Mouse (Mus musculus) erythroblast, embryonic 14.5 days (primary cell): ENCODE data around the gene Crocc2. TPM values are rescaled to one million over a fixed set of nuclear protein-coding genes. Genes with fewer than 3 reads are reported as not detected.

Source experiments
- H3K27me3 ChIP-seq: 2 replicates; pipeline ENCODE4 v1.6.1; 2012; ENCODE audit warnings: inconsistent platforms; ENCODE audit not compliant: control insufficient read depth
- H3K36me3 ChIP-seq: 2 replicates; pipeline ENCODE4 v1.6.1; 2012; ENCODE audit warnings: mild to moderate bottlenecking, inconsistent platforms; ENCODE audit not compliant: control insufficient read depth
- H3K4me1 ChIP-seq: 2 replicates; pipeline ENCODE4 v1.6.1; 2012; ENCODE audit warnings: inconsistent platforms; ENCODE audit not compliant: control insufficient read depth
- H3K4me3 ChIP-seq: replicated peaks from 2 replicates; pipeline ENCODE3; 2012; ENCODE audit warnings: moderate library complexity, mild to moderate bottlenecking, inconsistent platforms
- H3K9me3 ChIP-seq: 2 replicates; pipeline ENCODE4 v1.6.1; 2012; ENCODE audit warnings: low read length, inconsistent platforms, mixed read lengths; ENCODE audit not compliant: control insufficient read depth
- GATA1 ChIP-seq: IDR thresholded peaks from 2 replicates; pipeline ENCODE4 v1.6.1; 2012; ENCODE audit warnings: low read length, inconsistent platforms, mixed read lengths
- TAL1 ChIP-seq: IDR thresholded peaks from 3 replicates; pipeline ENCODE4 v1.6.1; 2012; ENCODE audit warnings: low read length, inconsistent platforms, mixed read lengths
- polyA plus RNA-seq: library from polyadenylated mRNA; stranded (reverse); fragments of >175 nt; gene quantifications from 2 replicates; pipeline ENCODE4 v1.2.3, GENCODE M21; 2012

The Crocc2 gene
- polyA plus RNA-seq, 1 experiment: not detected

- no peaks in the 10 kb centered on the region for H3K27me3 ChIP-seq
- H3K4me1 ChIP-seq: no peaks in the 10 kb centered on the region
- no peaks in the 10 kb centered on the region for H3K36me3 ChIP-seq
- H3K4me3 ChIP-seq: no peak within 1 kb of the TSS
- TF ChIP-seq GATA1: no peak
- no peak for TF ChIP-seq TAL1
- H3K9me3 ChIP-seq: no peaks in the 10 kb centered on the region
Observed at GRCm38 (mm10) chr1:93135036-93135526, 33.4 kb upstream of the Crocc2 start, which contains the start of gene Agxt. Gene Agxt, plus strand, starts transcription at chr1:93135240.

- Histone ChIP-seq H3K27me3 (no peaks in the 10 kb centered on the region), H3K9me3 (no peaks in the 10 kb centered on the region), H3K36me3 (no peaks in the 10 kb centered on the region), H3K4me1 (no peaks in the 10 kb centered on the region), H3K4me3 (no peak overlapping the region)
- no peak for TF ChIP-seq GATA1
- no peak for TF ChIP-seq TAL1
Observed at GRCm38 (mm10) chr1:93138534-93138933, 30.0 kb upstream of the Crocc2 start.

- TF ChIP-seq GATA1 (no peak), TAL1 (no peak)
- Histone ChIP-seq H3K27me3 (no peaks in the 10 kb centered on the region), H3K4me3 (no peak overlapping the region)
Observed at GRCm38 (mm10) chr1:93139713-93140112, 28.8 kb upstream of the Crocc2 start.

GRCm38 (mm10) chr1:93142871-93143270 is 25.7 kb upstream of the Crocc2 start:
- no peaks in the 10 kb centered on the region for H3K9me3 ChIP-seq
- H3K4me3 ChIP-seq: no peak overlapping the region
- H3K36me3 ChIP-seq: no peaks in the 10 kb centered on the region
- TF ChIP-seq GATA1: no peak
- no peaks in the 10 kb centered on the region for H3K27me3 ChIP-seq
- no peaks in the 10 kb centered on the region for H3K4me1 ChIP-seq

More at GRCm38 (mm10) chr1:93139713-93140112, 28.8 kb upstream of the Crocc2 start:
- no peaks in the 10 kb centered on the region for H3K9me3 ChIP-seq
- H3K36me3 ChIP-seq: no peaks in the 10 kb centered on the region
- H3K4me1 ChIP-seq: no peaks in the 10 kb centered on the region

GRCm38 (mm10) chr1:93144176-93144575 is 24.3 kb upstream of the Crocc2 start:
- Histone ChIP-seq H3K36me3 (no peaks in the 10 kb centered on the region), H3K4me1 (no peaks in the 10 kb centered on the region), H3K27me3 (no peaks in the 10 kb centered on the region), H3K9me3 (no peaks in the 10 kb centered on the region), H3K4me3 (no peak overlapping the region)
- no peak for TF ChIP-seq GATA1
- TF ChIP-seq TAL1: no peak

GRCm38 (mm10) chr1:93150907-93151661 is 17.4 kb upstream of the Crocc2 start:
- H3K36me3 ChIP-seq: no peaks in the 10 kb centered on the region
- H3K27me3 ChIP-seq: no peaks in the 10 kb centered on the region
- no peak overlapping the region for H3K4me3 ChIP-seq
- no peak for TF ChIP-seq GATA1
- TF ChIP-seq TAL1: no peak
- no peaks in the 10 kb centered on the region for H3K9me3 ChIP-seq
- no peaks in the 10 kb centered on the region for H3K4me1 ChIP-seq

GRCm38 (mm10) chr1:93157566-93157965 is 11.0 kb upstream of the Crocc2 start:
- no peaks in the 10 kb centered on the region for H3K27me3 ChIP-seq
- no peak overlapping the region for H3K4me3 ChIP-seq
- H3K36me3 ChIP-seq: no peaks in the 10 kb centered on the region
- H3K4me1 ChIP-seq: no peaks in the 10 kb centered on the region
- no peaks in the 10 kb centered on the region for H3K9me3 ChIP-seq
- TF ChIP-seq TAL1: no peak
- no peak for TF ChIP-seq GATA1

GRCm38 (mm10) chr1:93158916-93159315 is 9.6 kb upstream of the Crocc2 start:
- no peak for TF ChIP-seq GATA1
- TF ChIP-seq TAL1: no peak
- no peaks in the 10 kb centered on the region for H3K27me3 ChIP-seq
- H3K4me1 ChIP-seq: no peaks in the 10 kb centered on the region
- no peaks in the 10 kb centered on the region for H3K9me3 ChIP-seq
- H3K36me3 ChIP-seq: no peaks in the 10 kb centered on the region
- H3K4me3 ChIP-seq: no peak overlapping the region

- Histone ChIP-seq H3K4me3 (no peak overlapping the region), H3K4me1 (no peaks in the 10 kb centered on the region), H3K36me3 (no peaks in the 10 kb centered on the region), H3K9me3 (no peaks in the 10 kb centered on the region), H3K27me3 (no peaks in the 10 kb centered on the region)
- TF ChIP-seq TAL1 (no peak), GATA1 (no peak)
Observed at GRCm38 (mm10) chr1:93159566-93160500, 8.7 kb upstream of the Crocc2 start.
